Mouse (Mus musculus): Measurements from ENCODE around the gene Eea1. TPM values are rescaled to one million over a fixed set of nuclear protein-coding genes. Genes with fewer than 3 reads are reported as not detected.

Gene Eea1
- polyA plus RNA-seq, 1 experiment, result 2.8 TPM

DNA sequence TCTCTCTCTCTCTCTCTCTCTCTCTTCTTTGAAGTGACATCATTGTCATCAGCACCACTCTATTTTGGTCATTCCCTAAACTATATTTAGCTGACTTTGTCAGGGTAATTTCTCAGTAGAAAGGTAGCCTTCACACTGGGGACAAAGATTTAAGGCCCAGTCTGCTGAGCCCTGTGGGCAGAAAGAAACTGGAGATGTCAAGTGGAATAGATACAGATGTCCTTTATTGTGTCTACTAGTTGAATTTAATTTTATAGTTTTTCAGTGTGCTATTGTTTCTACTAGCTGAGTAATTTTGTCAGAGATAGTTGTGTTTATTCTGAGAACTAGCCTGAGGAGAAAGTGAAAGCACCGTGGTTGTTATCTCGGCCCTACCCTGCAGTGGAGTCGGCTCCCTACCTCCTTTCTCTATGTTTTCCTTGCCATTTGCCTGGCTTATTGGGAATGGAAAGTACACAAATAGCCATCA, 30.3 kb downstream of the Eea1 start:
- Histone ChIP-seq H3K4me1 (ENCODE audit: control insufficient read depth, insufficient read depth, insufficient read length, low read length) (peaks cover 6% of the 10 kb centered on the region; the same call in 1 of the 2 replicates), H3K4me3 (ENCODE audit: low read depth, low read length) (no peak overlapping the region), H3K27me3 (ENCODE audit: control insufficient read depth, insufficient read depth, low read length) (no peaks in the 10 kb centered on the region), H3K36me3 (ENCODE audit: control insufficient read depth, insufficient read depth, low read length) (peaks cover 1% of the 10 kb centered on the region), H3K27ac (ENCODE audit: insufficient read depth, low read depth, low read length) (0 out of 2 replicates have a peak overlapping the region, but pooled peaks have one; percentile 22)
- 2% methylated on average over 3 of the region's 3 CpGs for WGBS
- no peak for TF ChIP-seq CTCF (IDR thresholded peaks at IDR 0.05; ENCODE audit: extremely low read depth, insufficient read length, insufficient replicate concordance, low read depth, low read length)
- TF ChIP-seq POLR2A (IDR thresholded peaks at IDR 0.05; ENCODE audit: low read depth, low read length), result no peak

GRCm38 (mm10) chr10:95971341-95971740, 30.9 kb downstream of the Eea1 start:
- TF ChIP-seq CTCF (IDR thresholded peaks at IDR 0.05; ENCODE audit: extremely low read depth, insufficient read length, insufficient replicate concordance, low read depth, low read length), result no peak
- TF ChIP-seq POLR2A (IDR thresholded peaks at IDR 0.05; ENCODE audit: low read depth, low read length), result no peak
- 69% methylated on average over 4 of the region's 4 CpGs for WGBS

DNA sequence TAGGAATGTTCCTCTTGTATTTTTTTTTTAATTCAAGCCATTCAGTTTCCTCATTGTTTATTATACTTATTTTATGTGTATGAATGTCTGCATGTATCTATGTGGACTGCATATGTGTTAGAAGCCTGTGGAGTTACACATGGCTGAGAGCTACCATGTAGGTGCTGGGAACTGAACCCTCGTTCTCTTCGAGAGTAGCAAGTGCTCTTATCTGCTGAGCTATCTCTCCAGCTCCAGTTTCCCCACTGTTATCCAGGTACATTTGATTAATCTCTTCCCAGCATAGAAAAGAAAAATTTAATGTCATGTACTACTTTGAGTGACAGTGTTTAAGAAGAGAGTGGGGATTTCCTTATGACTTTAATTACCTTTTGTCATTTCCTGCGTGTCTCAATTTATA, 31.5 kb downstream of the Eea1 start:
- H3K36me3 ChIP-seq (ENCODE audit: control insufficient read depth, insufficient read depth, low read length), result peaks cover 1% of the 10 kb centered on the region
- TF ChIP-seq POLR2A (IDR thresholded peaks at IDR 0.05; ENCODE audit: low read depth, low read length), result no peak
- TF ChIP-seq CTCF (IDR thresholded peaks at IDR 0.05; ENCODE audit: extremely low read depth, insufficient read length, insufficient replicate concordance, low read depth, low read length), result no peak
- 71% methylated on average over 3 of the region's 3 CpGs for WGBS
- H3K27me3 ChIP-seq (ENCODE audit: control insufficient read depth, insufficient read depth, low read length), result no peaks in the 10 kb centered on the region
- H3K4me1 ChIP-seq (ENCODE audit: control insufficient read depth, insufficient read depth, insufficient read length, low read length), result peaks cover 6% of the 10 kb centered on the region; the same call in 1 of the 2 replicates
- no peak overlapping the region for H3K4me3 ChIP-seq (ENCODE audit: low read depth, low read length)
- no peak overlapping the region for H3K27ac ChIP-seq (ENCODE audit: insufficient read depth, low read depth, low read length)

More at GRCm38 (mm10) chr10:95971341-95971740, 30.9 kb downstream of the Eea1 start:
- Histone ChIP-seq H3K27me3 (ENCODE audit: control insufficient read depth, insufficient read depth, low read length) (no peaks in the 10 kb centered on the region), H3K36me3 (ENCODE audit: control insufficient read depth, insufficient read depth, low read length) (peaks cover 1% of the 10 kb centered on the region), H3K27ac (ENCODE audit: insufficient read depth, low read depth, low read length) (no peak overlapping the region), H3K4me1 (ENCODE audit: control insufficient read depth, insufficient read depth, insufficient read length, low read length) (peaks cover 6% of the 10 kb centered on the region; the same call in 1 of the 2 replicates), H3K4me3 (ENCODE audit: low read depth, low read length) (no peak overlapping the region)

GRCm38 (mm10) chr10:95974462-95974861, 34.0 kb downstream of the Eea1 start:
- Histone ChIP-seq H3K27me3 (ENCODE audit: control insufficient read depth, insufficient read depth, low read length) (no peaks in the 10 kb centered on the region), H3K27ac (ENCODE audit: insufficient read depth, low read depth, low read length) (no peak overlapping the region), H3K36me3 (ENCODE audit: control insufficient read depth, insufficient read depth, low read length) (peaks cover 1% of the 10 kb centered on the region), H3K4me3 (ENCODE audit: low read depth, low read length) (no peak overlapping the region), H3K4me1 (ENCODE audit: control insufficient read depth, insufficient read depth, insufficient read length, low read length) (peaks cover 6% of the 10 kb centered on the region; the same call in 1 of the 2 replicates)
- 98% methylated on average over 3 of the region's 3 CpGs for WGBS
- TF ChIP-seq CTCF (IDR thresholded peaks at IDR 0.05; ENCODE audit: extremely low read depth, insufficient read length, insufficient replicate concordance, low read depth, low read length) (no peak), POLR2A (IDR thresholded peaks at IDR 0.05; ENCODE audit: low read depth, low read length) (no peak)

- no peak for TF ChIP-seq CTCF (IDR thresholded peaks at IDR 0.05; ENCODE audit: extremely low read depth, insufficient read length, insufficient replicate concordance, low read depth, low read length)
- no peak for TF ChIP-seq POLR2A (IDR thresholded peaks at IDR 0.05; ENCODE audit: low read depth, low read length)
- WGBS, result 95% methylated on average over 2 of the region's 2 CpGs
- Histone ChIP-seq H3K27me3 (ENCODE audit: control insufficient read depth, insufficient read depth, low read length) (no peaks in the 10 kb centered on the region), H3K27ac (ENCODE audit: insufficient read depth, low read depth, low read length) (no peak overlapping the region), H3K4me3 (ENCODE audit: low read depth, low read length) (no peak overlapping the region), H3K36me3 (ENCODE audit: control insufficient read depth, insufficient read depth, low read length) (peaks cover 1% of the 10 kb centered on the region), H3K4me1 (ENCODE audit: control insufficient read depth, insufficient read depth, insufficient read length, low read length) (no peaks in the 10 kb centered on the region)
Observed at GRCm38 (mm10) chr10:95976798-95977197, 36.3 kb downstream of the Eea1 start.

DNA sequence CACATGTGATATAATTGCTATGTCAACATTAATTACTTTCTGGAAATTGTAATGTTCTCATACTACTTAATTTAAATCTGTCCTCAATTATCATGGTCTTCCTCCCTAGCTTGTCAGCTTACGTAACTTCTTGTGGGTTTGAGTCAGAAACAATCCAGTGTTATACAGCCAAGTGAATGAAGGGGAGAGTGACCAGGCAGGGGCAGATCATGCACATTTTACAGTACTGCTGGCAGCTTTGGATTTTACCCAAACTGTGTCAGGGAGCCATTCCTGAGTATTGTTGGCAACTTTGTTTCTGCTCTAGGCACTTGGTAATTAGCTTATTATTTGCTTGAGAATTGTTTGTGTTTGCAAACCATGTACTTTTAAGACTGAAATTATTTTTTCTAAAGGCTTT, 49.3 kb downstream of the Eea1 start:
- no peak for TF ChIP-seq POLR2A (IDR thresholded peaks at IDR 0.05; ENCODE audit: low read depth, low read length)
- TF ChIP-seq CTCF (IDR thresholded peaks at IDR 0.05; ENCODE audit: extremely low read depth, insufficient read length, insufficient replicate concordance, low read depth, low read length), result no peak
- H3K27ac ChIP-seq (ENCODE audit: insufficient read depth, low read depth, low read length), result no peak overlapping the region
- H3K4me1 ChIP-seq (ENCODE audit: control insufficient read depth, insufficient read depth, insufficient read length, low read length), result no peaks in the 10 kb centered on the region
- H3K27me3 ChIP-seq (ENCODE audit: control insufficient read depth, insufficient read depth, low read length), result no peaks in the 10 kb centered on the region
- WGBS, result 93% methylated on average over 1 of the region's 1 CpGs
- H3K4me3 ChIP-seq (ENCODE audit: low read depth, low read length), result no peak overlapping the region
- H3K36me3 ChIP-seq (ENCODE audit: control insufficient read depth, insufficient read depth, low read length), result peaks cover 3% of the 10 kb centered on the region; the same call in 1 of the 2 replicates

GRCm38 (mm10) chr10:95991176-95991575, 50.7 kb downstream of the Eea1 start:
- peaks cover 5% of the 10 kb centered on the region for H3K36me3 ChIP-seq (ENCODE audit: control insufficient read depth, insufficient read depth, low read length)
- H3K4me1 ChIP-seq (ENCODE audit: control insufficient read depth, insufficient read depth, insufficient read length, low read length), result no peaks in the 10 kb centered on the region
- no peak overlapping the region for H3K4me3 ChIP-seq (ENCODE audit: low read depth, low read length)
- no peak for TF ChIP-seq POLR2A (IDR thresholded peaks at IDR 0.05; ENCODE audit: low read depth, low read length)
- no peak for TF ChIP-seq CTCF (IDR thresholded peaks at IDR 0.05; ENCODE audit: extremely low read depth, insufficient read length, insufficient replicate concordance, low read depth, low read length)
- WGBS, result 73% methylated on average over 1 of the region's 1 CpGs
- H3K27me3 ChIP-seq (ENCODE audit: control insufficient read depth, insufficient read depth, low read length), result no peaks in the 10 kb centered on the region
- H3K27ac ChIP-seq (ENCODE audit: insufficient read depth, low read depth, low read length), result no peak overlapping the region

Data from small intestine, adult 2 months (tissue).